Mouse (Mus musculus): ENCODE data around the gene Erf. TPM values are rescaled to one million over a fixed set of nuclear protein-coding genes. Genes with fewer than 3 reads are reported as not detected.

Gene Erf
- total RNA-seq, 2 experiments from 2014 or later = 32.8 to 33.2 TPM

DNA sequence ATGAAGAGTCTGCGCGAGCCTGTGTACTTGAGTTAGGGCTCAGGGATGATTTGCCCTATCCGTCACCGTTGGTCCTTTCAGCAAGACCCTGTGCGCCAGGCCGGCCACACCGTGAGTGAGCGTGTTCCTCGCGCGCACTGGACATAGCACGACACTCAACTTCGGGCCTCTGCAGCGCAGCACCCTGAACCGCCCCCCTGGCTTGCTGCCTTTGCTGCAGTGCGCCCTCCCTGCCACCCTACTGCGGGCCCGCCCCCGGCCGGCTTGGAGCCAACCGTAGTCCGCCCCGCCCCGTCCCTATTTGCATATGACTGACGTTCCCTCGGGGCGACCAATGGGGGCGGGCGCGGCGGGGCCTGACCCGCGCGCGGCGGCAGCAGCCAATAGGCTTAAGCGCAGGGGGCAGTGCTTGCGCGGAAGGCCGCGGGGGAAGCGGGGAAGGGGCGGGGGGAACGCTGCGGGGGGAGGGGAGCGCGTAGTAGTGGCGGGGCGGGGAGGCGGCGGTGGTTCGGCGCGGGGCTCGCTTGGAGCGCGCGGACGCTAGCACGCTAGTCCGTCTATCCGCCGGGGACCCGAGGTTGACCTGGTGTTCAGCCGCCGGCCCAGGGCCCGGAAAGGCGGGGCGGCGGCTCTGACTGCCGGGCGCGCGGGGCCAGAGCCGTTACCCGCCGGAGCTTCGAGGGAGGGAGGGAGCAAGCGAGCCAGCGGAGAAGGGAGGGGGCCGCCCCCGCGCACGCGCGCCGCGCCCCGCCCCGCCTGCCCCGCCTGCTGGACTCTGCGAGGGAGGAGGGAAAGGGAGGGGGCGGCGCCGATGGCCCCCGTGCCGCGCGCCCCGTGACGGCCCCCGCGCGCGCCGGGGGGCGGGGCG, 31.4 kb upstream of the Erf start:
- DNase-seq = peak; percentile 99
- intact Hi-C loops (cut with DNase I) = loop anchor here (2.0 to 5.0 kb wide), 2 partner anchors 35 to 105 kb away; partner anchors contain the start of gene Megf8

DNA sequence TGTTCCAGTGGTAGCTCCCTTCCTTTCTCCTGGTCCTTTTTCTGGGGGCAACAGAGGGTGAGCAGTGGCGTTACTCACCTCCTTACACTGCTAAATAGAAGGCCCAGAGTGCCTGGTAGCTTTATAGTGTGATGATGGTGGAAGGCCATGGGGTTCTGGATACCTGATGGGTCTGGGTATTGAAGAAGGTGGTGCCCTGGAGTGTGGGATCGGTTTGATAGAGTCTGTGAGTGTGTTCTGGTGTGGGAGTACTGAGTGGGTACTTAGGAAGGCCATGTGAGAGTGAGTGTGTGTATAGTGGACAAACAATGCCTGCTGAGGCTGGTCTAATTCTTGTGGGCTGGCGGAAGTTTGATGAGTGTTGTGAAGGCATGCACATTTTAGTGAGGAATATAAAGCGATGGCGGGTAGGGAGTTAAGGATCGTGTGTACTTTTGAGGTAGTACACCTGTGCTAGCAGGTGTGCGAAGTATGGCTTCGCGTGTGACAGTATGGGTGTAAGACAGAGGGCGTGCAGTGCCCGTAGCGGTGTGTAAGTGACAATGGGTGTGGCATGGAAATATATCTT, 30.7 kb upstream of the Erf start:
- DNase-seq = peak in 1 of 2 experiments; percentile 9
- intact Hi-C loops (cut with DNase I) = loop anchor here (5.0 kb wide), 1 partner anchor 106 kb away; no protein-coding TSS in a partner anchor

DNA sequence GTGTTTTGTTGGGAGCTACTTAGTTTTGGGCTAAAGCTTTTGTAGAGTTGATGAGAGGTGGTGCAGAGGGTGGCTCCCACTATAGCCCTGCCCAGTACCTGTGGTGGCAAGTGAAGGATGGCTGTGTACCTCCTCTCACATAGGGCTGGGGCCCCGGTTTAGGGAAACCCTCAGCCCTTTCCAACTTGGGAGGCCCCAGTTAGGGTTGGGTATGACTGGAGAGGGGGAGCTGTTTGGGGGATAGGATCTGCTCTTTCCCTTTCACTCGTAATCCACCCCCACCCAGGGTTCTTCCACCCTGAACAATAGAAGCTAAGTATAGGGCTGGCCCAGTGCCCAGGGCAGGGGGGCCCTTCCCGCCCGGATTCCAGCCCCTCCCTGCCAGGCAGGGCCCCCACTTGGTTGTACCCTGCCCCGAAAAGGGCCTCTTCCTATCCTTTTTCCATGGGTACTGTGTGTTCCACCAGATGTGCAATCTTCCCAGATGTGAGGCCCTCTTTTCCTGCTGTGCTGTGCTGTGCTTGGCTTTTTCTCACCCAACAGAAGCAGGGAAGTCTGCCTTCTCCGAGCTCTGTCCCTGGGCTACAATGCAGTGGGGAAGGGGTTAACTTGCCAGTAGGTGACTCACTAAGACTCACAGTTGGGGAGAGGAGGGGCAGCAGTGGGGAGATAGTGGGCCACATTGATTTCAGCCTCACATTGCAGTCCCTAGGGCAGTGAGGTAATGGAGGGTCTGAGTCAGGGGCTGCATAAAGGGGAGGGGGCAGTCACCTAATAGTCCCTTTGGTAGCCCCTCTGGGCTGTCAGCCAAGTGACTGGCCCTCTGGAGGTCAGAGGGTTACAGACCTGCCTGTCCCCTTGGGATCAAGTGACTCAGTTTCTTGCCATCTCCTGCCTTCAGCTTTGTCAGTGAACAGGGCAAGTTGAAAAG, 29.6 kb upstream of the Erf start:
- peak; percentile 75 to 83 for DNase-seq
- intact Hi-C loops (cut with DNase I) = loop anchor here (5.0 kb wide), 1 partner anchor 107 kb away; no protein-coding TSS in a partner anchor

DNA sequence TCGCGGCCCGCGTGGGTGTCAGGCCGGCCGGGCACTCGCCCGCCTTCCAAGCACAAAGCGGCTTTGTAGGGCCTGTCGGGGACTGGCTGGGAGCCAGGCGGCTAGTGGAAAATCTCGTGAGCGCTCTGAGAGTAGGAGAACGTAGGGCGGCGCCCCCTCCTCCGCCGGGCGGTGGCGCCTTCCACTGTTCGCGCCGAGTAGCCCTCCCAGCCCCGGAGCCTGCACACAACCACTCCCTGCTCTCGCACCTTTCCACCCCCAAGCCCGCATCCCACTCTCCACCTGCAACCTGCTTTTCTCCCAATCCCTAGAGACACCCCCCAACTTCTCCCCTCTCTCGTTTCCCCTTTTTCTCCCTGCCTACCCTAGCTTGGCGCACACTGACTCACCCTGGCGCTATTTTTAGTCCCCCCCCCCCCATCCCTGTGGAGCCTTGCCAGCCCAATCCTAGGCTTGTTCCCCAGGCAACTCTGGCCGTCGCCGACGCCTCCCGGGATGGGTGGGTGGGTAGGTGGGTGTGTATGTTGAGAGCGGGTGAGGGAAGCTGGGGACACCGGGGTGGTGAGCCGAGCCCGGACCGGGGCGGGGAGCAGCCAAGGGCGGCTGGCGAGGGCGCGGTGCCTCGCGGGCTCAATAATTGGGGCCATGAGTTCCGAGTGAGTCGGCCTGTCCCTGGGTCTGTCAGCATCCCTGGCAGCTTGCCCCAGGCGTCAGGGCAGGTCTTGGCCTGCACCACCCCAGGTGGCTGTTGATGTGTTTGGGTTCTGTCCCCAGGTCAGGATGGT, 28.7 kb upstream of the Erf start:
- intact Hi-C loops (cut with DNase I) = no loop called here
- peak; percentile 90 to 93 for DNase-seq

- DNase-seq = peak; percentile 78 to 79
- intact Hi-C loops (cut with DNase I) = loop anchor here (1.0 kb wide), 1 partner anchor 29 kb away; no protein-coding TSS in a partner anchor
These were observed 27.9 kb upstream of the Erf start for GRCm38 (mm10) chr7:25278341-25279075.

- no peak for DNase-seq
- intact Hi-C loops (cut with DNase I) = loop anchor here (1.0 kb wide), 2 partner anchors 29 to 37 kb away; no protein-coding TSS in a partner anchor
These were observed 27.4 kb upstream of the Erf start for GRCm38 (mm10) chr7:25277998-25278340.

- intact Hi-C loops (cut with DNase I) = loop anchor here (1.0 kb wide), 1 partner anchor 36 kb away; no protein-coding TSS in a partner anchor
- DNase-seq = peak in 1 of 2 experiments; percentile 4
These were observed 26.8 kb upstream of the Erf start for GRCm38 (mm10) chr7:25277405-25277804.

DNA sequence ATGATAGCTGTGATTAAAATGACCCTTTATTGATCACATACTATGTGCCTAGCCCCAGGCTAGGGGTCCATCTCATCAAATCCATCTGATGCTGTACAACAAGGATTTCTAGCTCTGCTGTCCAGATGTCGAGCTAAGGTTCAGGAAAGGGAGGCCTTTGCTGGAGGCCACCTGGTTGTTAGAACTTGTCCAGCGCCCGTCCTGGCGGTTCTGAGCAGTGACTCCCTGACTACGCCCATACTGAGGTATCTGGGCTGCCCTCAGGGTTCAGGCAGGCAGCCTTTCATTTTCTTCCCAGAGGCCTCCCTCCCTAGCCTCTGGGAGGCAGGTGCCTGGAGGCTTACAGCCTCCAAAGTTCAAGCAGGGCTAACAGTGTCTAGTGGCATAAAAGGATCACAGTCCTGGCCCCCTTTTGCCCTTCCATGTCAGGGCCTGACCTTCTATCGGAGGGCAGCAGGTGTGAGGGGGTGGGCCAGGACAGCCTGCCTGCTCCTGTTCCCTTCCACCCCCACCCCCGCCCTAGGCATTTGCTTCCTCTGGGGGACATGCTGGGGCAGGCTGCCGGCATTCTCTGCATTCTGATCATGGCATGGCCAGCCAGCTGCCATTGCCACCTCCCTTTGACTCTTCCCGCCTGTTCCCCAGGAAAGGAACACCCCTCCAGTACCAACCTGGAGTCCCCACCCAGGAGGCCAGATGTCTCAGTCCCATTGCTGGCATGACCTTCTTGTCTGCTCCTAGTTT, 25.2 kb upstream of the Erf start:
- intact Hi-C loops (cut with DNase I) = no loop called here
- peak in 1 of 2 experiments; percentile 40 for DNase-seq

DNA sequence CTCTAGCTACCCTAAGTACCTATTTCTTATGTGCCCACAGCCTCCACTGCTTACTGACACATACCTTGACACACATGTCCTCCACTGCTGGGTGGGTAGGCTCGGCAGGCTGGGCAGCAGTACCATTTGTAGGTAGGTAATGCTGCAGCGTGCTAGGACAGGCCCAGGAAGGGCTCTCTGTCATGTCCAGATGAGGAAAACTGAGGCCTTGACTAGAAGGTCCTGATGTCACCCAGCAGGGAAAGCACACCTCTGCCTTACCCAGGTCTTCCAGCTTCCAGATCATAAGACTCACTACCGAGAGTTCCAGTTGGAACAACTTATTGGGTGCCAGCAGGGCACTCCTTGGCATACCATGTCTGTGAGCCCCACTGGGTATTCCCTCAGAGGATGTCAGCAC, 24.4 kb upstream of the Erf start:
- intact Hi-C loops (cut with DNase I) = loop anchor here (1.0 kb wide), 1 partner anchor 15 kb away; no protein-coding TSS in a partner anchor
- DNase-seq = peak in 1 of 2 experiments; percentile 5

DNA sequence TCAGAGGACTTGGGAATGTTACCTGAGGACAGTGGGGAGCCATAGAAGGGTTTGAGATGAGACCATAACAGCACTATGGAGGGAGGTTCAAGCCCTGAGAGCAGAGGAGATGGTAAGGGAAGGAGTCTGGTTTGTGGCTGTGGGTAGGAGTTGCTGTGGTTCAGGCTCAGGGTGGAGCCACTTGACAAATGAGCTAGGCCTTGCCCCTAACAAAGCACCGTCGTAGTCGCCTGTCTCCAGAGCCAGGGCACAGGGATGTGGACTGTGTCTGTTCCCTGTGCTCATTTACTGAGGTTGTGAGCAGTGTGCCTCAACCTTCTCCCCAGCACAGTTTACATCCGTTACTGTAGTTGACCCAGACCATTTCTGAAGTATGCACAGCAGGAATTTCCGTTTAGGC, 24.0 kb upstream of the Erf start:
- intact Hi-C loops (cut with DNase I) = loop anchor here (1.0 kb wide), 1 partner anchor 14 kb away; no protein-coding TSS in a partner anchor
- peak in 1 of 2 experiments; percentile 2 for DNase-seq

DNA sequence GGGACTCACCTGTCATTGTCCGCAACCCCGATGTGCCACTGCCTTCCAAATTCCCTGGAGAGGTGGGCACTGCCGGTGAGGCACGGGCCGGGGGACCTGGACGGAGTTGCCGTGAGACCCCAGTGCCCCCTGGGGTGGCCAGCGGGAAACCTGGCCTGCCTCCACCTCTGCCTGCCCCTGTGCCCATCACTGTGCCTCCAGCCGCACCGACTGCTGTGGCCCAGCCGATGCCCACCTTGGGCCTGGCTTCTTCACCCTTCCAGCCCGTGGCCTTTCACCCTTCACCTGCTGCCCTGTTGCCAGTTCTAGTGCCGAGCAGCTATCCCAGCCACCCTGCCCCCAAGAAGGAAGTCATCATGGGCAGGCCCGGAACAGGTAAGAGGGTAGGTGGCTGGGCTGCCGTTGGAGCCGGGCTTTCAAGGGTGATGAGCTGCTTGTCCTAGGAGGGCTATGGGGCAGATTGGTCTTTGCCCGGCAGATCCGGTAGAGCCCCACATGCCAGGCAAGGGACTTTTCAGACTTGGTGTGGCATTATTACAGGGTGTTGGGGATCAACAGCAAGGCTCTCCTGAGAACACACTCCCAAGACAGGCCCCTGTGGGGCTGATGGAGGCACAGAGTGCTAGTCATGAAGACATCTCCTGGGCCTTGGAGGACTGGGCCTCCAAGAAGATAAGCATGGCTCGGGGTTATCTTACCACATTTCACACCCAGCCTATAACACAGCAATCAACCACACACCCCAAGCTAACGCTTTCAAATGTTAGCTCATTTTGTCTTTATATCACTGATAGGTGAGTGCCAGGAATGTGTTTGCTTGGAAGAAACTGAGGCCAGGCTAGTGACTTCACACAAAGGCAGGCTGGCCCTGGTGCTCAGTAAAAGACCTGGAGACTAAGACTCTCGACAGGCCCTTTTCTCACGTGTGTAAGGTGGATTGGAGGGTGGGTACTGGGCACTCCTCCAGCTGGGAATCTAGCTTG, 23.0 kb upstream of the Erf start:
- intact Hi-C loops (cut with DNase I) = loop anchor here (1.0 kb wide), 1 partner anchor 13 kb away; no protein-coding TSS in a partner anchor

GRCm38 (mm10) chr7:25272445-25273258, 22.1 kb upstream of the Erf start:
- intact Hi-C loops (cut with DNase I) = no loop called here
- peak in 1 of 2 experiments; percentile 3 for DNase-seq

More for the DNA sequence above, 23.0 kb upstream of the Erf start:
- DNase-seq = peak in 1 of 2 experiments; percentile 1

GRCm38 (mm10) chr7:25271651-25272444, 21.3 kb upstream of the Erf start:
- intact Hi-C loops (cut with DNase I) = no loop called here
- DNase-seq = peak in 1 of 2 experiments; percentile 2

GRCm38 (mm10) chr7:25270652-25271633, 20.4 kb upstream of the Erf start:
- DNase-seq = peak in 1 of 2 experiments; percentile 1
- intact Hi-C loops (cut with DNase I) = no loop called here

Measured in heart, postnatal 14 days (tissue).